Mouse (Mus musculus) monocyte, adult 2 months (primary cell): Measurements from ENCODE around the gene P2ry4.

Experiments
- DNase-seq, 2 experiments: peaks; one replicate each; pipeline ENCODE4 v3.0.0; 2022; ENCODE audit warnings: low spot score in 2 of 2, low read depth in 1 of 2

The P2ry4 gene

GRCm38 (mm10) chrX:100594791-100595190, at the start of gene P2ry4:
TSS of gene P2ry4 (minus strand) at chrX:100594869.
- no peak for DNase-seq

GRCm38 (mm10) chrX:100638477-100638876, 43.8 kb upstream of the P2ry4 start:
- no peak for DNase-seq

GRCm38 (mm10) chrX:100629076-100629475, 34.4 kb upstream of the P2ry4 start:
- DNase-seq: no peak

GRCm38 (mm10) chrX:100625802-100626793, 31.4 kb upstream of the P2ry4 start, which contains the start of gene Pdzd11:
TSS of gene Pdzd11 (minus strand) at chrX:100626568.
- peak; percentile 70 to 73 for DNase-seq

GRCm38 (mm10) chrX:100625546-100625801, 30.8 kb upstream of the P2ry4 start, which contains the start of gene Kif4:
TSS of gene Kif4 (plus strand) at chrX:100625737.
- DNase-seq: no peak

- DNase-seq: no peak
Observed at GRCm38 (mm10) chrX:100625146-100625545, 30.5 kb upstream of the P2ry4 start.

- DNase-seq: no peak
Observed at GRCm38 (mm10) chrX:100624242-100624641, 29.6 kb upstream of the P2ry4 start.

- no peak for DNase-seq
Observed at GRCm38 (mm10) chrX:100621366-100621765, 26.7 kb upstream of the P2ry4 start.

GRCm38 (mm10) chrX:100618488-100618887, 23.8 kb upstream of the P2ry4 start:
- no peak for DNase-seq

GRCm38 (mm10) chrX:100605314-100605713, 10.6 kb upstream of the P2ry4 start, which contains the start of gene Arr3:
TSS of gene Arr3 (plus strand) at chrX:100605497.
- DNase-seq: no peak

GRCm38 (mm10) chrX:100599755-100600154, 5.1 kb upstream of the P2ry4 start:
- no peak for DNase-seq

- no peak for DNase-seq
Observed at GRCm38 (mm10) chrX:100597439-100597838, 2.8 kb upstream of the P2ry4 start.

- no peak for DNase-seq
Observed at GRCm38 (mm10) chrX:100571951-100572350, 22.7 kb downstream of the P2ry4 start, which contains the start of gene Awat1. TSS of gene Awat1 (plus strand) at chrX:100572251.

- DNase-seq: no peak
Observed at GRCm38 (mm10) chrX:100565696-100566095, 29.0 kb downstream of the P2ry4 start.

- no peak for DNase-seq
Observed at GRCm38 (mm10) chrX:100556026-100556425, 38.6 kb downstream of the P2ry4 start.
